ENCODE assay signal across 14 mouse cellular contexts in the genomic region with DNA sequence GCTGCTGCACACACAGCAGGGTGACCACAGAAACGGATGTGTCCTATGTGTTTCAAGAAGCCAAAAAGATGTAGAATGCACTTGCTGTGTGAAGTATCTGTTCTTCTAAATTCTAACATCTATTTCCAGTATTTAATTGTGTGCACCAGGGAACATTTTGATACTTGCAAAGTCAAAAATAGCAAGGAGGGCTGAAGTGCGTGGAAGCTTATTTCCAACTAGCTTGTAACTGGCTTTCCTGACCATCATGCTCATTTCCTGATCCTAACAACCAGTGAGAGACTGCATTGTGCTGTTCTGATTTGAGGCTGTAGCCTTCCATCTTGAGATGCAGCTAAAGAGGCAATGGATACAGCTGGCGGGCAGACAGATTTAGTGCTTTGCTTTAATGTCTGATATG.
"Had no signal": no experiment of that assay in that cellular context is flagged by ENCODE, and none has a peak within 500 bp of the region (broad histone marks: within the 10 kb centered on the region; RNA-seq: fewer than 3 reads in every experiment).

No protein-coding gene starts in this region.

- H3K27ac ChIP-seq: kidney, postnatal 0 days; limb, embryonic 13.5 days; liver, embryonic 14.5 days; neural tube, embryonic 15.5 days; stomach, postnatal 0 days had no signal

- DNase-seq: kidney, adult 11 months; kidney, adult 9 months; kidney, postnatal 36 days; lung, adult 18-20 months; lung, postnatal 36 days; midbrain, embryonic 14.5 days; thymus, adult 18-20 months; thymus, postnatal 14 days had no signal

- H3K4me3 ChIP-seq: limb, embryonic 13.5 days; myocyte; neural tube, embryonic 15.5 days had no signal
